Mouse (Mus musculus): ENCODE results near the gene Ehbp1l1. TPM values are rescaled to one million over a fixed set of nuclear protein-coding genes. Genes with fewer than 3 reads are reported as not detected.

Gene Ehbp1l1
- polyA plus RNA-seq, 1 experiment from 2014 or later = 5.4 TPM

Small RNA genes within 50 kb of the gene (microRNA-seq; reads per million reads assigned to microRNA genes)
- gene Mir6987 = not detected

Other genes with a start within 250 kb of the Ehbp1l1 start
- 38.4 TPM in 2 replicates for gene Mus81, start 237.9 kb downstream of the Ehbp1l1 start, polyA plus RNA-seq (2014; fragmentation: Nextera tagmentation; extraction: Ambion mirVana)
- 3,750 and 3,786 TPM in 2 replicates for gene Cfl1, start 235.9 kb downstream of the Ehbp1l1 start, polyA plus RNA-seq (2014; fragmentation: Nextera tagmentation; extraction: Ambion mirVana)
- not detected in 2 replicates for gene 1700020D05Rik, start 222.5 kb downstream of the Ehbp1l1 start, polyA plus RNA-seq (2014; fragmentation: Nextera tagmentation; extraction: Ambion mirVana)
- 17.9 and 20.3 TPM in 2 replicates for gene Snx32, start 215.8 kb downstream of the Ehbp1l1 start, polyA plus RNA-seq (2014; fragmentation: Nextera tagmentation; extraction: Ambion mirVana)
- 0.18 TPM in 1 of 2 replicates, not detected in the other for gene Ovol1, start 165.7 kb downstream of the Ehbp1l1 start, polyA plus RNA-seq (2014; fragmentation: Nextera tagmentation; extraction: Ambion mirVana)
- 1.0 and 1.5 TPM in 2 replicates for gene Ap5b1, start 158.3 kb downstream of the Ehbp1l1 start, polyA plus RNA-seq (2014; fragmentation: Nextera tagmentation; extraction: Ambion mirVana)
- gene Rnaseh2c, start 124.4 kb downstream of the Ehbp1l1 start, polyA plus RNA-seq (2014; fragmentation: Nextera tagmentation; extraction: Ambion mirVana) = 157 and 173 TPM in 2 replicates
- gene Kat5, start 116.1 kb downstream of the Ehbp1l1 start, polyA plus RNA-seq (2014; fragmentation: Nextera tagmentation; extraction: Ambion mirVana) = 36.9 and 40.0 TPM in 2 replicates
- gene Rela, start 88.8 kb downstream of the Ehbp1l1 start, polyA plus RNA-seq (2014; fragmentation: Nextera tagmentation; extraction: Ambion mirVana) = 24.6 and 29.9 TPM in 2 replicates
- 8.8 and 10.9 TPM in 2 replicates for gene Sipa1, start 62.6 kb downstream of the Ehbp1l1 start, polyA plus RNA-seq (2014; fragmentation: Nextera tagmentation; extraction: Ambion mirVana)
- 14.0 and 17.3 TPM in 2 replicates for gene Map3k11, start 37.6 kb downstream of the Ehbp1l1 start, polyA plus RNA-seq (2014; fragmentation: Nextera tagmentation; extraction: Ambion mirVana)
- gene Pcnx3, start 37.4 kb downstream of the Ehbp1l1 start, polyA plus RNA-seq (2014; fragmentation: Nextera tagmentation; extraction: Ambion mirVana) = 18.6 and 23.1 TPM in 2 replicates
- not detected in 2 replicates for gene Kcnk7, start 21.9 kb downstream of the Ehbp1l1 start, polyA plus RNA-seq (2014; fragmentation: Nextera tagmentation; extraction: Ambion mirVana)
- gene Fam89b, start 3.3 kb upstream of the Ehbp1l1 start, polyA plus RNA-seq (2014; fragmentation: Nextera tagmentation; extraction: Ambion mirVana) = 157 and 158 TPM in 2 replicates
- gene Ltbp3, start 14.6 kb upstream of the Ehbp1l1 start, polyA plus RNA-seq (2014; fragmentation: Nextera tagmentation; extraction: Ambion mirVana) = 4.8 and 6.0 TPM in 2 replicates
- 48.2 and 58.6 TPM in 2 replicates for gene Scyl1, start 45.1 kb upstream of the Ehbp1l1 start, polyA plus RNA-seq (2014; fragmentation: Nextera tagmentation; extraction: Ambion mirVana)
- gene Frmd8, start 149.0 kb upstream of the Ehbp1l1 start, polyA plus RNA-seq (2014; fragmentation: Nextera tagmentation; extraction: Ambion mirVana) = 11.5 and 14.0 TPM in 2 replicates
- gene Slc25a45, start 151.5 kb upstream of the Ehbp1l1 start, polyA plus RNA-seq (2014; fragmentation: Nextera tagmentation; extraction: Ambion mirVana) = 1.1 and 1.8 TPM in 2 replicates
- 7.3 and 8.3 TPM in 2 replicates for gene Tigd3, start 167.8 kb upstream of the Ehbp1l1 start, polyA plus RNA-seq (2014; fragmentation: Nextera tagmentation; extraction: Ambion mirVana)
- gene Dpf2, start 186.7 kb upstream of the Ehbp1l1 start, polyA plus RNA-seq (2014; fragmentation: Nextera tagmentation; extraction: Ambion mirVana) = 200 and 203 TPM in 2 replicates
- gene Cdc42ep2, start 198.5 kb upstream of the Ehbp1l1 start, polyA plus RNA-seq (2014; fragmentation: Nextera tagmentation; extraction: Ambion mirVana) = 2.2 and 2.5 TPM in 2 replicates
- gene Pola2, start 237.9 kb upstream of the Ehbp1l1 start, polyA plus RNA-seq (2014; fragmentation: Nextera tagmentation; extraction: Ambion mirVana) = 74.4 and 82.7 TPM in 2 replicates